Mouse (Mus musculus) hindbrain, embryonic 15.5 days (tissue): ENCODE results near the gene Cyb5r4. TPM values are rescaled to one million over a fixed set of nuclear protein-coding genes. Genes with fewer than 3 reads are reported as not detected.
A peak's percentile ranks its signal among the peaks of the same experiment; 100 is the strongest.
"Not testable (repeated sequence)": the region's sequence is repeated elsewhere in the genome, so short reads cannot be mapped to it uniquely, and the experiment has no call there.

Source experiments
- ATAC-seq: fragments of 200-750 bp; cut with Nextera tagmentation; 2 replicates; pipeline ENCODE4 v1.8.0; 2017; ENCODE audit warnings: low read depth, moderate number of reproducible peaks, moderate TSS enrichment; ENCODE audit not compliant: low FRiP score
- H3K27ac ChIP-seq: fragments of 300-500 bp; sonication (generic); replicated peaks from 2 replicates; pipeline ENCODE4 v1.5.1; 2015; ENCODE audit warnings: mild to moderate bottlenecking, inconsistent platforms
- H3K27me3 ChIP-seq: fragments of 300-500 bp; sonication (generic); 2 replicates; pipeline ENCODE4 v1.6.1; 2015; ENCODE audit warnings: control low read depth, inconsistent platforms
- H3K36me3 ChIP-seq: fragments of 300-500 bp; sonication (generic); 2 replicates; pipeline ENCODE4 v1.6.1; 2015; ENCODE audit warnings: control low read depth, inconsistent platforms
- H3K4me1 ChIP-seq: fragments of 300-500 bp; sonication (generic); replicated peaks from 2 replicates; pipeline ENCODE4 v1.6.1; 2015; ENCODE audit warnings: control low read depth, inconsistent platforms
- H3K4me2 ChIP-seq: fragments of 300-500 bp; sonication (generic); 2 replicates; pipeline ENCODE4 v1.6.1; 2015; ENCODE audit warnings: moderate library complexity, mild to moderate bottlenecking, inconsistent platforms
- H3K4me3 ChIP-seq: fragments of 300-500 bp; sonication (generic); 2 replicates; pipeline ENCODE4 v1.5.1; 2015; ENCODE audit warnings: mild to moderate bottlenecking, inconsistent platforms
- H3K9ac ChIP-seq: fragments of 300-500 bp; sonication (generic); 2 replicates; pipeline ENCODE4 v1.6.1; 2015; ENCODE audit warnings: inconsistent platforms
- H3K9me3 ChIP-seq: fragments of 300-500 bp; sonication (generic); 2 replicates; pipeline ENCODE4 v1.6.1; 2016; ENCODE audit warnings: control low read depth, inconsistent platforms
- WGBS: fragments of 180-500 bp; shearing (Covaris S2); methylation state at CpG from one replicate; pipeline ENCODE4 v1.1.7; 2015; 5-methylcytosine and 5-hydroxymethylcytosine counted together
- polyA plus RNA-seq: library from polyadenylated mRNA; unstranded; fragments of >200 nt; fragmentation: Nextera tagmentation; extraction: Ambion mirVana; gene quantifications from 2 replicates; pipeline ENCODE4 v1.2.1, GENCODE M21; 2015

Gene Cyb5r4
- polyA plus RNA-seq, 1 experiment from 2014 or later: 58.6 TPM

GRCm38 (mm10) chr9:87032196-87032595, 10.4 kb downstream of the Cyb5r4 start:
- no peak for ATAC-seq
- no peak overlapping the region for H3K9ac ChIP-seq
- no peak overlapping the region for H3K27ac ChIP-seq
- H3K36me3 ChIP-seq: peaks cover 12% of the 10 kb centered on the region; the same call in 1 of the 2 replicates
- 89% methylated on average over 4 of the region's 4 CpGs for WGBS
- no peaks in the 10 kb centered on the region for H3K4me1 ChIP-seq
- no peaks in the 10 kb centered on the region for H3K9me3 ChIP-seq
- H3K4me3 ChIP-seq: no peak overlapping the region
- H3K27me3 ChIP-seq: no peaks in the 10 kb centered on the region
- no peak overlapping the region for H3K4me2 ChIP-seq

- Histone ChIP-seq H3K27ac (no peak overlapping the region), H3K9me3 (no peaks in the 10 kb centered on the region), H3K27me3 (no peaks in the 10 kb centered on the region), H3K36me3 (0 out of 2 replicates have a peak, but pooled peaks cover 12% of the 10 kb centered on the region), H3K9ac (no peak overlapping the region), H3K4me1 (no peaks in the 10 kb centered on the region), H3K4me3 (no peak overlapping the region), H3K4me2 (no peak overlapping the region)
- no peak for ATAC-seq
- WGBS: 85% methylated on average over 2 of the region's 2 CpGs
These were observed 13.2 kb downstream of the Cyb5r4 start for GRCm38 (mm10) chr9:87034831-87035580.

- H3K4me3 ChIP-seq: no peak overlapping the region
These were observed 27.6 kb downstream of the Cyb5r4 start for GRCm38 (mm10) chr9:87049425-87049824.

GRCm38 (mm10) chr9:87055547-87056235, 33.9 kb downstream of the Cyb5r4 start:
- no peak for ATAC-seq
- Histone ChIP-seq H3K4me1 (no peaks in the 10 kb centered on the region), H3K4me3 (no peak overlapping the region), H3K9ac (no peak overlapping the region), H3K9me3 (no peaks in the 10 kb centered on the region), H3K36me3 (peaks cover 34% of the 10 kb centered on the region), H3K27ac (no peak overlapping the region), H3K4me2 (no peak overlapping the region), H3K27me3 (no peaks in the 10 kb centered on the region)
- WGBS: 93% methylated on average over 11 of the region's 11 CpGs

More at GRCm38 (mm10) chr9:87049425-87049824, 27.6 kb downstream of the Cyb5r4 start:
- peaks cover 23% of the 10 kb centered on the region for H3K36me3 ChIP-seq
- ATAC-seq: no peak
- H3K9me3 ChIP-seq: no peaks in the 10 kb centered on the region
- no peaks in the 10 kb centered on the region for H3K27me3 ChIP-seq
- no peak overlapping the region for H3K9ac ChIP-seq
- no peak overlapping the region for H3K4me2 ChIP-seq
- no peaks in the 10 kb centered on the region for H3K4me1 ChIP-seq
- no peak overlapping the region for H3K27ac ChIP-seq
- WGBS: 62% methylated on average over 4 of the region's 4 CpGs

GRCm38 (mm10) chr9:87062337-87062736, 40.5 kb downstream of the Cyb5r4 start:
- Histone ChIP-seq H3K36me3 (peaks cover 56% of the 10 kb centered on the region), H3K4me2 (no peak overlapping the region), H3K9ac (no peak overlapping the region), H3K27ac (no peak overlapping the region), H3K4me3 (no peak overlapping the region), H3K27me3 (no peaks in the 10 kb centered on the region), H3K4me1 (no peaks in the 10 kb centered on the region), H3K9me3 (no peaks in the 10 kb centered on the region)
- no peak for ATAC-seq
- 77% methylated on average over 5 of the region's 5 CpGs for WGBS

GRCm38 (mm10) chr9:87068160-87068559, 46.3 kb downstream of the Cyb5r4 start:
- H3K4me1 ChIP-seq: no peaks in the 10 kb centered on the region
- no peak overlapping the region for H3K9ac ChIP-seq
- H3K4me3 ChIP-seq: no peak overlapping the region
- H3K27me3 ChIP-seq: no peaks in the 10 kb centered on the region
- WGBS: 80% methylated on average over 1 of the region's 1 CpGs
- H3K36me3 ChIP-seq: peaks cover 44% of the 10 kb centered on the region
- no peaks in the 10 kb centered on the region for H3K9me3 ChIP-seq
- ATAC-seq: no peak
- H3K4me2 ChIP-seq: no peak overlapping the region
- no peak overlapping the region for H3K27ac ChIP-seq

GRCm38 (mm10) chr9:87071566-87071965, 49.8 kb downstream of the Cyb5r4 start:
- ATAC-seq, H3K27ac ChIP-seq: not testable (repeated sequence)

GRCm38 (mm10) chr9:87077919-87078318, 56.1 kb downstream of the Cyb5r4 start:
- Histone ChIP-seq H3K27me3 (no peaks in the 10 kb centered on the region), H3K27ac (no peak overlapping the region), H3K36me3 (no peaks in the 10 kb centered on the region), H3K4me2 (no peak overlapping the region), H3K4me3 (no peak overlapping the region), H3K9me3 (no peaks in the 10 kb centered on the region), H3K4me1 (no peaks in the 10 kb centered on the region), H3K9ac (no peak overlapping the region)
- ATAC-seq: no peak
- WGBS: 50% methylated on average over 2 of the region's 2 CpGs

More at GRCm38 (mm10) chr9:87071566-87071965, 49.8 kb downstream of the Cyb5r4 start:
- not testable (repeated sequence) for H3K4me1 ChIP-seq, H3K9me3 ChIP-seq, H3K27me3 ChIP-seq, H3K4me2 ChIP-seq, H3K4me3 ChIP-seq, H3K9ac ChIP-seq
- H3K36me3 ChIP-seq: peaks cover 29% of the 10 kb centered on the region
- 91% methylated on average over 3 of the region's 3 CpGs for WGBS

- WGBS: 66% methylated on average over 2 of the region's 2 CpGs
- H3K27ac ChIP-seq: no peak overlapping the region
- H3K4me3 ChIP-seq: no peak overlapping the region
- no peak for ATAC-seq
- H3K36me3 ChIP-seq: no peaks in the 10 kb centered on the region
- H3K9me3 ChIP-seq: no peaks in the 10 kb centered on the region
- no peak overlapping the region for H3K4me2 ChIP-seq
- H3K27me3 ChIP-seq: no peaks in the 10 kb centered on the region
- no peaks in the 10 kb centered on the region for H3K4me1 ChIP-seq
- no peak overlapping the region for H3K9ac ChIP-seq
These were observed 57.7 kb downstream of the Cyb5r4 start for GRCm38 (mm10) chr9:87079511-87079910.

- WGBS: 85% methylated on average over 4 of the region's 4 CpGs
- no peak overlapping the region for H3K27ac ChIP-seq
- no peaks in the 10 kb centered on the region for H3K27me3 ChIP-seq
- no peak for ATAC-seq
- no peaks in the 10 kb centered on the region for H3K36me3 ChIP-seq
- no peak overlapping the region for H3K4me2 ChIP-seq
- no peaks in the 10 kb centered on the region for H3K4me1 ChIP-seq
- H3K9ac ChIP-seq: no peak overlapping the region
- no peaks in the 10 kb centered on the region for H3K9me3 ChIP-seq
- no peak overlapping the region for H3K4me3 ChIP-seq
These were observed 65.2 kb downstream of the Cyb5r4 start for GRCm38 (mm10) chr9:87086991-87087390.

GRCm38 (mm10) chr9:87097989-87098388, 76.2 kb downstream of the Cyb5r4 start:
- no peaks in the 10 kb centered on the region for H3K9me3 ChIP-seq
- no peak overlapping the region for H3K4me3 ChIP-seq
- no peak for ATAC-seq
- no peak overlapping the region for H3K4me2 ChIP-seq
- H3K36me3 ChIP-seq: no peaks in the 10 kb centered on the region
- H3K27ac ChIP-seq: no peak overlapping the region
- 71% methylated on average over 2 of the region's 2 CpGs for WGBS
- H3K9ac ChIP-seq: no peak overlapping the region
- H3K27me3 ChIP-seq: no peaks in the 10 kb centered on the region
- no peaks in the 10 kb centered on the region for H3K4me1 ChIP-seq

- Histone ChIP-seq H3K9ac (no peak overlapping the region), H3K4me2 (peak overlapping the region; percentile 12)
- ATAC-seq: peak; percentile 36; the same call in 1 of the 2 replicates
These were observed 93.2 kb downstream of the Cyb5r4 start for GRCm38 (mm10) chr9:87115019-87115418.

More at GRCm38 (mm10) chr9:87115019-87115418, 93.2 kb downstream of the Cyb5r4 start:
- 63% methylated on average over 5 of the region's 5 CpGs for WGBS
- Histone ChIP-seq H3K4me3 (no peak overlapping the region), H3K9me3 (no peaks in the 10 kb centered on the region), H3K27me3 (no peaks in the 10 kb centered on the region), H3K4me1 (peaks cover 20% of the 10 kb centered on the region), H3K27ac (peak overlapping the region; percentile 79), H3K36me3 (no peaks in the 10 kb centered on the region)
